Comparison of ENCODE assay signal across 7 mouse cellular contexts in the genomic region with DNA sequence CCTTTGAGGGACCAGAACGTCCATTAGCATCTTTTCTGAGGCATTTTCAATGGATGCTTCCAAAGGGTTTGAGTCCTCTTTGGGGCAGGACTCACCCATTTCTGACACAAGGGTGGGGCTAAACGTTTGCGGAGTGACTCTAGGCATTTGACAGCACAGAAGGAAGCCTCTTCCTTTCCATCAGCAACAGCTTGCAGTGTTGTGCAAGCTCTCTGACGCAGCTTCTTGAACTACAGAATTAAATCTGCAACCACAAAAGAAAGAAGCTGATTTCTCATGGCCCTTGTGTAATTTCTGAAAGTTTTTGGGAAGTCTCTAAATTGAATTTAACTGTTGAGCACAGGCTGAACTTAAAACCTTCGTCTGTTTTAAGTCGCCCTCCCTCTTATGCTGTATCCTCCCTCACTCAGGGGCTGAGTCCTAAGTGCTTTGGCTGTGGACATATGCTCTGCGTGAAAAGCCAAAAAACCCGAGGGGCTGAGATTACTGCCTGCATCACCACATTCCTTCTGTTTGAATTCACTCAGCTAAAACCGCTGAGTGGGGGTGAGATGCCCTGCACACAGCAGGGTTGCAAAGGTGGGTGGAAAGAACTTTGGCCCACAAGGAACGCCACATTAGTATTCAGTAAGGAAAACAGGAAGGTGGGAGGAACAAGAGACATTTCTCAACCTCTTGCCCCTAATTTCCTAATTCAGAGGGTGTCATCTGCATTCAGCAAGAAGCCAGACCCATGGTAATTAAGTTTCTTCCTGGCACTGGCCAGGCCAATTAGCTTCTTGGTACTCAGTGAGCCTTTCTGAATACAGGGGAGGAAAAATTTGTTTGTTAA.
DNase-seq lines count a peak whose midpoint lies in the region; ATAC-seq and TF ChIP-seq lines count a peak whose summit lies in the region.

No protein-coding gene starts in this region.

- no peak overlapping the region for H3K4me2 ChIP-seq in liver, embryonic 15.5 days
- H3K4me2 ChIP-seq in liver, embryonic 11.5 days = no peak overlapping the region
- no peak overlapping the region for H3K4me2 ChIP-seq in lung, embryonic 16.5 days (ENCODE audit: low read depth, low read length)
- no peak overlapping the region for H3K4me2 ChIP-seq in stomach, postnatal 0 days (replicated peaks; ENCODE audit: low read depth)

- WGBS in liver, embryonic 15.5 days (ENCODE audit: insufficient replicate concordance) = 19% methylated on average over 10 of the region's 10 CpGs
- 34% methylated on average over 10 of the region's 10 CpGs for WGBS in liver, embryonic 11.5 days
- 24% methylated on average over 10 of the region's 10 CpGs for WGBS in lung, embryonic 16.5 days
- 40% methylated on average over 10 of the region's 10 CpGs for WGBS in stomach, postnatal 0 days

- TF ChIP-seq EP300 in stomach, postnatal 0 days (optimal IDR thresholded peaks at IDR 0.05) = no peak

- intact Hi-C loops in heart, postnatal 10 days (cut with DNase I) = no loop called here

- no peaks in the 10 kb centered on the region for H3K4me1 ChIP-seq in liver, embryonic 15.5 days (replicated peaks)
- no peaks in the 10 kb centered on the region for H3K4me1 ChIP-seq in liver, embryonic 11.5 days (replicated peaks; ENCODE audit: control insufficient read depth, insufficient read depth, low read length)
- H3K4me1 ChIP-seq in lung, embryonic 16.5 days (replicated peaks; ENCODE audit: control insufficient read depth, insufficient read depth, low read length) = peaks cover 8% of the 10 kb centered on the region
- H3K4me1 ChIP-seq in stomach, postnatal 0 days (replicated peaks; ENCODE audit: control insufficient read depth, insufficient read depth) = no peaks in the 10 kb centered on the region

- DNase-seq in liver, embryonic 11.5 days (ENCODE audit: low spot score) = no peak
- DNase-seq in heart, postnatal 10 days = peak; percentile 43 to 47
- DNase-seq in stomach, postnatal 0 days (ENCODE audit: low spot score) = no peak
- no peak for DNase-seq in frontal cortex, postnatal 10 days (ENCODE audit: low spot score in 2 of 2)

- no peak overlapping the region for H3K9ac ChIP-seq in liver, embryonic 15.5 days
- no peak overlapping the region for H3K9ac ChIP-seq in liver, embryonic 11.5 days (ENCODE audit: low read depth, low read length)
- no peak overlapping the region for H3K9ac ChIP-seq in lung, embryonic 16.5 days (ENCODE audit: low read length)
- H3K9ac ChIP-seq in stomach, postnatal 0 days (ENCODE audit: low read length) = no peak overlapping the region

- no peak for TF ChIP-seq CTCF in stomach, postnatal 0 days (IDR thresholded peaks at IDR 0.05; ENCODE audit: low read depth)

- 0 out of 2 replicates have a peak overlapping the region, but pooled peaks have one; percentile 19 for H3K27ac ChIP-seq in liver, embryonic 15.5 days (replicated peaks)
- H3K27ac ChIP-seq in liver, embryonic 11.5 days (ENCODE audit: low read depth, low read length) = no peak overlapping the region
- H3K27ac ChIP-seq in lung, embryonic 16.5 days (ENCODE audit: low read length) = peak overlapping the region; percentile 68
- peak overlapping the region; percentile 25 for H3K27ac ChIP-seq in stomach, postnatal 0 days (replicated peaks)

- no peaks in the 10 kb centered on the region for H3K9me3 ChIP-seq in liver, embryonic 15.5 days (replicated peaks)
- H3K9me3 ChIP-seq in liver, embryonic 11.5 days (ENCODE audit: control insufficient read depth, low read length) = no peaks in the 10 kb centered on the region
- H3K9me3 ChIP-seq in lung, embryonic 16.5 days (ENCODE audit: control insufficient read depth, low read length) = no peaks in the 10 kb centered on the region
- H3K9me3 ChIP-seq in stomach, postnatal 0 days (ENCODE audit: control insufficient read depth, low read length) = no peaks in the 10 kb centered on the region

- H3K36me3 ChIP-seq in liver, embryonic 15.5 days (replicated peaks) = no peaks in the 10 kb centered on the region
- no peaks in the 10 kb centered on the region for H3K36me3 ChIP-seq in liver, embryonic 11.5 days (ENCODE audit: control insufficient read depth, insufficient read depth, low read length)
- no peaks in the 10 kb centered on the region for H3K36me3 ChIP-seq in lung, embryonic 16.5 days (ENCODE audit: control insufficient read depth, insufficient read depth, low read length)
- no peaks in the 10 kb centered on the region for H3K36me3 ChIP-seq in stomach, postnatal 0 days (ENCODE audit: control insufficient read depth, insufficient read depth, low read length)

- peak; percentile 49 for ATAC-seq in liver, embryonic 15.5 days (ENCODE audit: insufficient read depth)
- no peak for ATAC-seq in liver, embryonic 11.5 days (replicated peaks; ENCODE audit: low FRiP score)
- ATAC-seq in common myeloid progenitor, adult 5-6 weeks (replicated peaks; ENCODE audit: low read depth, poor library complexity, severe bottlenecking) = peak; percentile 86
- peak; percentile 92 for ATAC-seq in lung, embryonic 16.5 days (ENCODE audit: low read depth)
- peak; percentile 51; the same call in 1 of the 2 replicates for ATAC-seq in stomach, postnatal 0 days (ENCODE audit: low FRiP score, low TSS enrichment)

- no peaks in the 10 kb centered on the region for H3K27me3 ChIP-seq in liver, embryonic 15.5 days
- H3K27me3 ChIP-seq in liver, embryonic 11.5 days (replicated peaks; ENCODE audit: control insufficient read depth, insufficient read depth, low read length) = no peaks in the 10 kb centered on the region
- no peaks in the 10 kb centered on the region for H3K27me3 ChIP-seq in lung, embryonic 16.5 days (ENCODE audit: control insufficient read depth, insufficient read depth, low read depth, low read length)
- no peaks in the 10 kb centered on the region for H3K27me3 ChIP-seq in stomach, postnatal 0 days (ENCODE audit: control insufficient read depth, insufficient read depth, low read length)

- no peak overlapping the region for H3K4me3 ChIP-seq in liver, embryonic 15.5 days (replicated peaks)
- no peak overlapping the region for H3K4me3 ChIP-seq in liver, embryonic 11.5 days (ENCODE audit: low read depth, low read length)
- no peak overlapping the region for H3K4me3 ChIP-seq in lung, embryonic 16.5 days (ENCODE audit: low read length)
- no peak overlapping the region for H3K4me3 ChIP-seq in stomach, postnatal 0 days (ENCODE audit: low read depth, low read length)

Comparison
In these comparisons a context has a peak if more than half of its experiments do, and no peak if none do; other contexts are left out.
1. DNase-seq: peak in heart, postnatal 10 days (2 of 2); none in liver, embryonic 11.5 days (single experiment), stomach, postnatal 0 days (single experiment) and frontal cortex, postnatal 10 days (0 of 2).